Mouse (Mus musculus) splenic B cell, adult 2 months (primary cell): ENCODE measurements around the gene Thbs3.
A peak's percentile ranks its signal among the peaks of the same experiment; 100 is the strongest.

Experiments used
- DNase-seq: peaks from one replicate; pipeline ENCODE4 v3.0.0-alpha.2; 2011; ENCODE audit warnings: low read depth, low spot score
- H3K27me3 ChIP-seq: 2 replicates; pipeline ENCODE4 v1.6.1; 2012; ENCODE audit warnings: mild to moderate bottlenecking, low read length, moderate library complexity, mixed read lengths; ENCODE audit not compliant: control insufficient read depth, poor library complexity, insufficient read depth, severe bottlenecking
- H3K36me3 ChIP-seq: 2 replicates; pipeline ENCODE4 v1.6.1; 2012; ENCODE audit warnings: mild to moderate bottlenecking, low read length, moderate library complexity, mixed read lengths; ENCODE audit not compliant: control insufficient read depth, poor library complexity, insufficient read depth, severe bottlenecking

Gene Thbs3

DNA sequence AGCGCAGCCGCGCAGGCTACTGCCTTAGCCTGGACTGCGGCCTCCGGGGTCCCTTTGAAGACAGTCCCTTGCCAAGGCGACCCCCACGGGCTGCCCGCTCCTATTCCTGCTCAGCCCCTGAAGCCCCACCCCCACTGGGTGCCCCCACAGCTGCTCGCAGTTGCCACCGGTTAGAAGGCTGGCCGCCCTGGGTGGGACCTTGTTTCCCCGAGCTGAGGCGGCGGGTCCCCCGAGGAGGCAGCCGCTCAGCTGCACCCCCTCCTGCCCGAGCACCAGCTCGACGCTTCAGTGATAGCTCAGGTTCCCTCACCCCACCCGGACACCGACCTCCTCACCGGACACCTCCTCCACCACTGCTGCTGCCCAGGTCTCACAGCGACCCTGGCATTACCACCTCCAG lies 27.8 kb upstream of the Thbs3 start:
- H3K36me3 ChIP-seq, result no peaks in the 10 kb centered on the region
- no peaks in the 10 kb centered on the region for H3K27me3 ChIP-seq
- peak; percentile 32 for DNase-seq

DNA sequence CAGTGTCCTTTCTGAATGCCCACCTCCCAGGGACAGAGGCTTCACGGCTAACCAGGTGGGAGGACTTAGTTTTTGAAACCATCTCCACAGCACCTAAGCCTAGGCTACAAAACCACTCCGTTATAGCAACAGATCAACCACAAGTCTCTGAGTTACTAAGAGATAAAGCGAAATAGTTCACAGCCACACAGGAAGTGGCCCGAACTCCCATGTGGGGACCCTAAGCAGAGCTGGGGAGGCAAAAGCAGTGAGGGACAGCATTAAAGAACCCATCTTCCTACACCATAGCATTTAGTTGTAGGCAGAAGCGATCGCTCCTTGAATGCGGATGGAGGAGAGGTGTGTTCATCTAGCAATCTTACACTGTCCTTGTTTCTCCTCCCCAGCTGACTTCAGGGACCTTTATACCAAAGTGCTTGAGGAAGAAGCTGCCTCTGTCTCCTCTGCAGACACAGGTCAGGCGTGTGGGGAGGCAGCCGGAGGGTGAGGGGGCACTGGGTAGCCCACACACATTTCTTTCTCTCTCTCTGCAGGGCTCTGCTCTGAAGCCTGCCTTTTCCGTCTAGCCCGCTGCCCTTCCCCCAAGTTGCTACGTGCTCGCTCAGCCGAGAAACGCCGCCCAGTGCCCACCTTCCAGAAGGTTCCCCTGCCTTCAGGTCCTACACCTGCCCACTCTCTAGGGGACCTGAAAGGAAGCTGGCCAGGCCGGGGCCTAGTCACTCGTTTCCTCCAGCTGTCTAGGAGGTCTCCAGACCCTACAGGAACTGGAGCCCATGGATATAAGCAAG lies 27.1 kb upstream of the Thbs3 start:
- no peaks in the 10 kb centered on the region for H3K27me3 ChIP-seq
- H3K36me3 ChIP-seq, result no peaks in the 10 kb centered on the region
- DNase-seq, result peak; percentile 52

- peak; percentile 37 for DNase-seq
- Histone ChIP-seq H3K27me3 (no peaks in the 10 kb centered on the region), H3K36me3 (no peaks in the 10 kb centered on the region)
These were observed 26.5 kb upstream of the Thbs3 start for GRCm38 (mm10) chr3:89188478-89188875.

GRCm38 (mm10) chr3:89190436-89190835 lies 24.5 kb upstream of the Thbs3 start:
- peak; percentile 52 for DNase-seq
- Histone ChIP-seq H3K36me3 (no peaks in the 10 kb centered on the region), H3K27me3 (no peaks in the 10 kb centered on the region)

GRCm38 (mm10) chr3:89193351-89193750 lies 21.6 kb upstream of the Thbs3 start:
- no peak for DNase-seq
- Histone ChIP-seq H3K36me3 (no peaks in the 10 kb centered on the region), H3K27me3 (no peaks in the 10 kb centered on the region)

DNA sequence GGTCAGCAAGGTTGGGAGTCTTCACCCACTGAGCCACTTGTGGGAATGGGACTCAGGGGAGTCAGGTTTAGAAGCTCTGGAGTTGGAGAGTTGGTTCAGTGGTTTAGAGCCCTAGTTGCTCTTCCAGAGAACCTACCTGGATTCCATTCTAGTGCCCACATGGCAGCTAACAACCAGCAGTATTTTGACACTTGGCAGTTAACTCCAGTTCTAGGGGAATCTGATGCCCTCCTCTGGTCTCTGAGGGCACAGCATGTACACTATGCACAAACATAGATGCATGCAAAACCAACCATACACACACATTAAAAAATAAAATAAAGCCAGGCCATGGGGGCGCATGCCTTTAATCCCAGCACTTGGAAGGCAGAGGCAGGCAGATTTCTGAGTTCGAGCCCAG lies 21.1 kb upstream of the Thbs3 start:
- no peaks in the 10 kb centered on the region for H3K27me3 ChIP-seq
- DNase-seq, result peak; percentile 69
- H3K36me3 ChIP-seq, result no peaks in the 10 kb centered on the region

- no peaks in the 10 kb centered on the region for H3K36me3 ChIP-seq
- peak; percentile 97 for DNase-seq
- no peaks in the 10 kb centered on the region for H3K27me3 ChIP-seq
These were observed 18.8 kb upstream of the Thbs3 start for GRCm38 (mm10) chr3:89195979-89196877.

GRCm38 (mm10) chr3:89199839-89200238 lies 15.1 kb upstream of the Thbs3 start:
- DNase-seq, result peak; percentile 32
- H3K27me3 ChIP-seq, result no peaks in the 10 kb centered on the region
- H3K36me3 ChIP-seq, result no peaks in the 10 kb centered on the region; the same call in 1 of the 2 replicates

GRCm38 (mm10) chr3:89202253-89203141 lies 12.5 kb upstream of the Thbs3 start, which contains the start of gene Gba:
Gene Gba (plus strand): TSS chr3:89202928.
- Histone ChIP-seq H3K27me3 (no peaks in the 10 kb centered on the region), H3K36me3 (peaks cover 3% of the 10 kb centered on the region; the same call in 1 of the 2 replicates)
- peak; percentile 95 for DNase-seq

GRCm38 (mm10) chr3:89203142-89203514 lies 11.9 kb upstream of the Thbs3 start:
- peaks cover 5% of the 10 kb centered on the region; the same call in 1 of the 2 replicates for H3K36me3 ChIP-seq
- DNase-seq, result no peak
- no peaks in the 10 kb centered on the region for H3K27me3 ChIP-seq

- DNase-seq, result no peak
- H3K27me3 ChIP-seq, result no peaks in the 10 kb centered on the region
- H3K36me3 ChIP-seq, result peaks cover 9% of the 10 kb centered on the region; the same call in 1 of the 2 replicates
These were observed 8.9 kb upstream of the Thbs3 start for GRCm38 (mm10) chr3:89206079-89206478.

- H3K36me3 ChIP-seq, result peaks cover 9% of the 10 kb centered on the region; the same call in 1 of the 2 replicates
- H3K27me3 ChIP-seq, result no peaks in the 10 kb centered on the region
- DNase-seq, result no peak
These were observed 8.3 kb upstream of the Thbs3 start for GRCm38 (mm10) chr3:89206695-89207094.

- no peaks in the 10 kb centered on the region for H3K27me3 ChIP-seq
- DNase-seq, result no peak
These were observed 6.8 kb upstream of the Thbs3 start for GRCm38 (mm10) chr3:89208075-89208657.

GRCm38 (mm10) chr3:89208736-89209135 lies 6.2 kb upstream of the Thbs3 start:
- no peak for DNase-seq
- Histone ChIP-seq H3K27me3 (no peaks in the 10 kb centered on the region), H3K36me3 (peaks cover 9% of the 10 kb centered on the region; the same call in 1 of the 2 replicates)

More at GRCm38 (mm10) chr3:89208075-89208657, 6.8 kb upstream of the Thbs3 start:
- peaks cover 9% of the 10 kb centered on the region; the same call in 1 of the 2 replicates for H3K36me3 ChIP-seq
